Mouse (Mus musculus) limb, embryonic 10.5 days (tissue): Measurements from ENCODE around the gene Ap4s1. TPM values are rescaled to one million over a fixed set of nuclear protein-coding genes. Genes with fewer than 3 reads are reported as not detected.
"Not testable (repeated sequence)": the region's sequence is repeated elsewhere in the genome, so short reads cannot be mapped to it uniquely, and the experiment has no call there.

Experiments
- DNase-seq: peaks from one replicate; pipeline ENCODE4 v3.0.0-alpha.2; 2017; ENCODE audit warnings: low spot score
- H3K27ac ChIP-seq: fragments of 300-500 bp; sonication (generic); 2 replicates; pipeline ENCODE4 v1.5.1; 2016; ENCODE audit warnings: mild to moderate bottlenecking
- H3K27me3 ChIP-seq: fragments of 300-500 bp; sonication (generic); 2 replicates; pipeline ENCODE4 v1.6.1; 2016; ENCODE audit warnings: low read depth, mild to moderate bottlenecking; ENCODE audit not compliant: poor library complexity, severe bottlenecking
- H3K36me3 ChIP-seq: fragments of 300-500 bp; sonication (generic); 2 replicates; pipeline ENCODE4 v1.6.1; 2016; ENCODE audit warnings: mild to moderate bottlenecking, moderate library complexity
- H3K4me1 ChIP-seq: fragments of 300-500 bp; sonication (generic); 2 replicates; pipeline ENCODE4 v1.6.1; 2016
- H3K4me3 ChIP-seq: fragments of 300-500 bp; sonication (generic); 2 replicates; pipeline ENCODE4 v1.5.1; 2016; ENCODE audit warnings: mild to moderate bottlenecking, moderate library complexity
- H3K9me3 ChIP-seq: fragments of 300-500 bp; sonication (generic); replicated peaks from 2 replicates; pipeline ENCODE4 v1.6.1; 2016; ENCODE audit warnings: mild to moderate bottlenecking
- WGBS: fragments of 180-500 bp; shearing (Covaris S2); methylation state at CpG from one replicate; pipeline ENCODE4 v1.1.7; 2016; 5-methylcytosine and 5-hydroxymethylcytosine counted together
- polyA plus RNA-seq: library from polyadenylated mRNA; unstranded; fragments of >200 nt; fragmentation: Nextera tagmentation; extraction: Ambion mirVana; gene quantifications from 2 replicates; pipeline ENCODE4 v1.2.1, GENCODE M21; 2016

Gene Ap4s1
- polyA plus RNA-seq, 1 experiment from 2014 or later: 29.7 TPM

DNA sequence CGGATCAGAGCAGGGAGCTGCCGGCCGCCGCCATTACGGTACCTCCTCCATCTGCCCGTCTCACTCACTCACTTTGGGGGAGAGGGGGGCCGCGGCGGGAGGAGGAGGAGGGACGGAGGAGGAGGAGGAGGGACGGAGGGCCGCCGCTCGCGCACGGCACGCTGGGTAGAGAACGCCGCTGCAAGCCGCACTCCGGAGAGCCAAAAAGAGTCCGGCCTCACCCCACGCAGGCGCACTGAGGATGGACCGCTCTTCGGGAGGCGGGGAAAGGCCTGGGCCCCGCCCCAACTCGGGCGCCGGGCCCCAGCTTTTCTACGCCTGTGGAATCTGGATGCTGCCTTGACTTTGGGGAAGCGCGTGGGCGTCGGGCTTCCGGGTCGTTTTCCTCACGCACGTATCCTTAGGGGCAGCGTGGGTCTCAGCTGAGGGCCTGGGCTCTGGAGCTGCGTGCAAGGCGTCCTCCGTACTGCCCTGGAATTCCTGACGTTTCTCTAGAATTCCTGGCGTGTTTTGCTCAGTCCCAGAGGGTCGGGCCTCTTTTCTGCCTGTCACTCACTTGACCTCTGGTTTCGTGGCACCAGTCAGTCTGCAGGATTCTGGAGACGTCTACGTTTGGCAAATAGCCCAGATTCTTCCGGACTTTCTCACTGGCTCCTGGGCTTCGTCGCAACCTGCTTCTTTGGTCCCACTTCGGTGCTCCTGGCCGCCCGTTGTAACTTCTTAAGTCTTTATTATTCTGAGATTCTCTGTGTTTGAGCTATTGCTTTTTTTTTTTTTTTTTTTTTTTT lies 1.2 kb downstream of the Ap4s1 start, which contains the start of gene Strn3:
Strn3 (minus strand) TSS at position 53 of the 788 bp plus-strand sequence.
- Histone ChIP-seq H3K27me3 (no peaks in the 10 kb centered on the region), H3K27ac (peak within 1 kb of the TSS; percentile 100), H3K4me3 (peak within 1 kb of the TSS; percentile 97), H3K36me3 (no peaks in the 10 kb centered on the region), H3K4me1 (peaks cover 13% of the 10 kb centered on the region; the same call in 1 of the 2 replicates), H3K9me3 (no peaks in the 10 kb centered on the region)
- DNase-seq: peak; percentile 96
- under 1% methylated on average over 56 of the region's 56 CpGs for WGBS

DNA sequence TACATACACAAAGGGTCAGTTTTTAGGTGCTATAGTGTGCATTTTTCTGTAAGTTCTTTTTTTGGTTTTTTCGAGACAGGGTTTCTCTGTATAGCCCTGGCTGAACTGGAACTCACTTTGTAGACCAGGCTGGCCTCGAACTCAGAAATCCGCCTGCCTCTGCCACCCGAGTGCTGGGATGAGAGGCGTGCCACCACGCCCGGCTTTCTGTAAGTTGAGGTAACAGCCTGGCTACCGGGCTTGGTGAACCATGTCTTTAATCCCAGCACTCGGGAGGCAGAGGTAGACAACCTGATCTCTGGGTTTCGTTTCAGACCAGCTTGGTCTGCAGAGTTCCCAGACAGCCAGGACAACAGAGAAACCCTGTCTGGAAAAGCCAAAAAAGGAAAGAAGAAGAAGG lies 2.0 kb downstream of the Ap4s1 start:
- H3K27ac ChIP-seq, DNase-seq, H3K36me3 ChIP-seq, H3K27me3 ChIP-seq, H3K9me3 ChIP-seq: not testable (repeated sequence)
- peaks cover 13% of the 10 kb centered on the region; the same call in 1 of the 2 replicates for H3K4me1 ChIP-seq
- H3K4me3 ChIP-seq: peak overlapping the region; percentile 97
- 84% methylated on average over 10 of the region's 10 CpGs for WGBS

GRCm38 (mm10) chr12:51693419-51693818 lies 2.6 kb downstream of the Ap4s1 start:
- Histone ChIP-seq H3K9me3 (no peaks in the 10 kb centered on the region), H3K4me1 (peaks cover 13% of the 10 kb centered on the region; the same call in 1 of the 2 replicates), H3K27ac (no peak overlapping the region), H3K36me3 (no peaks in the 10 kb centered on the region), H3K4me3 (no peak overlapping the region), H3K27me3 (no peaks in the 10 kb centered on the region)
- 81% methylated on average over 3 of the region's 3 CpGs for WGBS
- DNase-seq: no peak

GRCm38 (mm10) chr12:51694096-51694495 lies 3.3 kb downstream of the Ap4s1 start:
- H3K4me3 ChIP-seq: no peak overlapping the region
- no peak overlapping the region for H3K27ac ChIP-seq
- no peak for DNase-seq
- H3K9me3 ChIP-seq: no peaks in the 10 kb centered on the region
- peaks cover 13% of the 10 kb centered on the region; the same call in 1 of the 2 replicates for H3K4me1 ChIP-seq
- no peaks in the 10 kb centered on the region for H3K27me3 ChIP-seq
- H3K36me3 ChIP-seq: no peaks in the 10 kb centered on the region

GRCm38 (mm10) chr12:51694966-51695365 lies 4.1 kb downstream of the Ap4s1 start:
- Histone ChIP-seq H3K27ac (no peak overlapping the region), H3K4me1 (peaks cover 7% of the 10 kb centered on the region; the same call in 1 of the 2 replicates), H3K36me3 (no peaks in the 10 kb centered on the region), H3K27me3 (no peaks in the 10 kb centered on the region), H3K4me3 (no peak overlapping the region), H3K9me3 (no peaks in the 10 kb centered on the region)
- DNase-seq: no peak
- WGBS: 94% methylated on average over 1 of the region's 1 CpGs

DNA sequence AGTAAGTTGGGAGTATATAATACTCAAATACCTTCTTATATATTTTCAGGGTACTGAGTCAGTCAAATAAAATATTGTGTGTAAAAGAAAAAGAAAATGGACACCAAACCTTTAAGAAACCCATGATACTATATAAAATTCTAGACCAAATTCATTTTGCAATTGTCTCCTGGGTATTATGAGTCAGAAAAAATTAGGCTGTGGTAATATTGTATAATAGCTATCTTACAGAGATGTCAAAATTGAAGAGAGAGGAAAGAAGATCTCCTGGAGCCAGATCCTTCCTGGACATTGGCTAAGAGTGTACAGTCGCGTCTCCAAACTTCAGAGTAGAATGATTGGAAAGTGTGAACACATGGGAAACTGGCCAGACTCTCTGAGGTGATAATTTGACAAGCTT lies 5.3 kb downstream of the Ap4s1 start:
- H3K4me3 ChIP-seq: no peak overlapping the region
- H3K9me3 ChIP-seq: no peaks in the 10 kb centered on the region
- H3K27ac ChIP-seq: no peak overlapping the region
- H3K4me1 ChIP-seq: 0 out of 2 replicates have a peak, but pooled peaks cover 3% of the 10 kb centered on the region
- H3K27me3 ChIP-seq: no peaks in the 10 kb centered on the region
- DNase-seq: no peak
- WGBS: 87% methylated on average over 2 of the region's 2 CpGs
- no peaks in the 10 kb centered on the region for H3K36me3 ChIP-seq

DNA sequence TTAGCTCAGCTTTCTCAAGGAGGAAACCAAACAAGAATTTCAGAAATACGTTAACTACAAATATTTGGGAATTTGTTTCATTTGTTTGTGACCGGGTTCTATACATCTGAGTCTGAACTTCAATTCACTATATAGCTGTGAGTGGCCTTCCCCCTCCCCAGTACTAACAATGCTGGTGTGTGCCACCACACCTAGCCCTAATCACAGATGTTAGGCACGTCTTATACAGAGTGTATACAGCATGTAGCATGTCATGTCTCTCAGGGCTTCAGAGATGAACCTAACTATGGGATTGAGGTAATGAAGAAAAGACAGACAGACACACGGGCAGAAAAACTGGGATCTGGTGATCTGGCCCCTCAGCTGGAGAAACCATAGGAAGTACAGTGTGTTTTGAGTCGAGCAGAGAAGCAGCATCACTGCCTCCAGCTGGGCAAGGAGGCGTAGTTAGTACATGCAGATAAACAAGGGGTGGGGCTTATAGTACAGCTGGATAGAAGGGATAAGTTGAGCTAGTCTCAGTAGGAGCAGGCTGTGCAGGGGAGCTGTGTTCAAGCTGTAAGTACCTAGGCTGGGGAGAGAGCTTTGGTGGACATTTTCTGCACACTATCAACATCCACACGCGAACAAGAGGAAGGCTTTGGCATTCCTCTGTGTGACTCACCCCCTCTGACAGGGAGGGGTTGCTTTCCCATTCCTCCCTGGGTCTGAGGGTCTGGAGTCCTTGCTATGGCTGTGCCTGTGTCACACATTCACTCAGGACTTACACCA lies 9.0 kb downstream of the Ap4s1 start:
- 61% methylated on average over 8 of the region's 8 CpGs for WGBS
- no peak for DNase-seq
- Histone ChIP-seq H3K4me3 (no peak overlapping the region), H3K36me3 (no peaks in the 10 kb centered on the region), H3K27ac (no peak overlapping the region), H3K27me3 (no peaks in the 10 kb centered on the region), H3K4me1 (peaks cover 11% of the 10 kb centered on the region), H3K9me3 (no peaks in the 10 kb centered on the region)

DNA sequence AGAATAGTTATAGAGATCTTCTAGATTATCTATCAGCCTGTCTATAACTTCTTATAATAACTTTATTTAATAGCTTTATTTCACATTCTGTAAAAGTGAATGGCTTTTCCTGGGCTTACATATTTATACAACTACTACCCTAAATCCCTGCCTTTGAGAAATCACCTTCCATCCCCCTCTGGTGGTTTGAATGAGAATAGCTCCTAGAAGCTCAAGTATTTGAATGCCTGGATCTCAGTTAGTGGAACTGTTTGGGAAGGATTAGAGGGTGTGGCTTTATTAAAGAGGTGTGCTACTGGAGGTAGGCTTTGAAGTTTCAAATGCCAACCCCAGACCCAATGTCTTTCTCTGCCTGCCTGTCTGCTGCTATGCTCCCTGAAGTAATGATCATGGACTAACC lies 10.9 kb downstream of the Ap4s1 start:
- H3K9me3 ChIP-seq: no peaks in the 10 kb centered on the region
- peaks cover 11% of the 10 kb centered on the region for H3K4me1 ChIP-seq
- H3K27me3 ChIP-seq: no peaks in the 10 kb centered on the region
- H3K36me3 ChIP-seq: no peaks in the 10 kb centered on the region
- no peak overlapping the region for H3K4me3 ChIP-seq
- H3K27ac ChIP-seq: no peak overlapping the region
- DNase-seq: no peak

DNA sequence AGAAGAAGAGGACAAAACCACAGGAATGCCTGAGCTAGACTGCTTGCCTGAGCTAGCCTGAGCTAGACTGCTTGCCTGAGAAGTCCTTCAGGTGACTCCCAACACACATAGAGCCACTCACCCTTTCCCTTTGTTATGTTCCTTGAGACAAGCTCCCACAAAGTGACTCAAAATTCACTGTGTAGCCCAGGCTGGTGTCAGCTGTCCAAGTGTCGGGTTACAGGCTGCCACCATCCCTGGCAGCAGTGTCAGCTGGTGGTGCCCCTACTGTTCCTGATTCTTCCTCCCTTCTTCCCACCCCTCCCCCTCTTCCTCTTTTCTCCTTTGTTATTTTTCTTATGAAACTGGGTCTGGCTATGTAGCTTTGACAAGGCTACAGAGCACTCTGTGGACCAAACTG lies 13.0 kb downstream of the Ap4s1 start:
- no peaks in the 10 kb centered on the region for H3K36me3 ChIP-seq
- H3K4me1 ChIP-seq: peaks cover 11% of the 10 kb centered on the region
- H3K27me3 ChIP-seq: no peaks in the 10 kb centered on the region
- 23% methylated on average over 1 of the region's 1 CpGs for WGBS
- DNase-seq: peak; percentile 45
- peak overlapping the region; percentile 37; the same call in 1 of the 2 replicates for H3K27ac ChIP-seq
- no peak overlapping the region for H3K4me3 ChIP-seq
- no peaks in the 10 kb centered on the region for H3K9me3 ChIP-seq

DNA sequence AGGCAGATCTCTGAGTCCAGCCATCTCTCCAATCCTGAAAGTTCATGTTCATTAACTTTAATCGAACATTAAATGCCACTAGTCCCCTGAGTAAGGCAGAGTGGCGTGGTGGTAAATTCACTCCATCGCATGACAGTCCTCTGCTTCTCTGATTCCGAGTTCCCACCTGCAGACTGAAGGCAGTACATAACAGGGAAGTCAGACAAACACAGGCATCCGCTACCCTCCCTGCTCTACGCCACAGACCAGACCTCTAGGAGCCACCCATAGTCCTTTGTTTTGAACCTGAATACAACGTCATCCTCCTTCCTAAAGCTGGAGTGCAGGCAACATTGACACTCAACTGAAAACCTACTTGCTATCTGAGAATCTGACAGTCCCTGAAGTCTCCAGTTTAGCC lies 13.7 kb downstream of the Ap4s1 start:
- H3K4me3 ChIP-seq: no peak overlapping the region
- H3K4me1 ChIP-seq: peaks cover 11% of the 10 kb centered on the region
- no peak for DNase-seq
- no peaks in the 10 kb centered on the region for H3K9me3 ChIP-seq
- H3K27me3 ChIP-seq: no peaks in the 10 kb centered on the region
- 81% methylated on average over 7 of the region's 7 CpGs for WGBS
- no peaks in the 10 kb centered on the region for H3K36me3 ChIP-seq
- H3K27ac ChIP-seq: peak overlapping the region; percentile 46; the same call in 1 of the 2 replicates

- H3K27ac ChIP-seq: no peak overlapping the region
- no peak for DNase-seq
- WGBS: 80% methylated on average over 12 of the region's 12 CpGs
- H3K4me3 ChIP-seq: no peak overlapping the region
- H3K9me3 ChIP-seq: no peaks in the 10 kb centered on the region
- H3K36me3 ChIP-seq: no peaks in the 10 kb centered on the region
- H3K4me1 ChIP-seq: peaks cover 13% of the 10 kb centered on the region
- H3K27me3 ChIP-seq: no peaks in the 10 kb centered on the region
These were observed 14.9 kb downstream of the Ap4s1 start for GRCm38 (mm10) chr12:51705778-51706177.

- 84% methylated on average over 5 of the region's 5 CpGs for WGBS
- no peaks in the 10 kb centered on the region for H3K9me3 ChIP-seq
- no peaks in the 10 kb centered on the region for H3K27me3 ChIP-seq
- H3K27ac ChIP-seq: no peak overlapping the region
- no peak overlapping the region for H3K4me3 ChIP-seq
- no peaks in the 10 kb centered on the region for H3K36me3 ChIP-seq
- H3K4me1 ChIP-seq: peaks cover 13% of the 10 kb centered on the region
- no peak for DNase-seq
These were observed 15.9 kb downstream of the Ap4s1 start for GRCm38 (mm10) chr12:51706673-51707235.
